Mouse (Mus musculus) CD4-positive naive resting alpha-beta T cell, adult 57 days (primary cell): ENCODE results near the gene Pold1. TPM values are rescaled to one million over a fixed set of nuclear protein-coding genes. Genes with fewer than 3 reads are reported as not detected.

ENCODE experiments used
- total RNA-seq: library from RNA; stranded (reverse); gene quantifications from one replicate; pipeline ENCODE4 v1.2.4, GENCODE M21; 2023

Pold1 gene
- total RNA-seq, result 38.5 TPM

GRCm38 (mm10) chr7:44548497-44549087, at the start of gene Pold1:
Gene Pold1, minus strand, starts transcription at chr7:44548849.

GRCm38 (mm10) chr7:44590402-44591347, 42.0 kb upstream of the Pold1 start, which contains the start of gene Kcnc3:
Gene Kcnc3, plus strand, starts transcription at chr7:44590664.

GRCm38 (mm10) chr7:44572213-44572701, 23.6 kb upstream of the Pold1 start, which contains the start of gene Napsa:
Gene Napsa, plus strand, starts transcription at chr7:44572380.

GRCm38 (mm10) chr7:44553826-44554225, 5.2 kb upstream of the Pold1 start, which contains the start of gene Nr1h2:
Gene Nr1h2, minus strand, starts transcription at chr7:44553951.

GRCm38 (mm10) chr7:44531946-44532732, 16.5 kb downstream of the Pold1 start, which contains the start of gene Spib:
Gene Spib, minus strand, starts transcription at chr7:44532071.

GRCm38 (mm10) chr7:44524502-44524901, 24.1 kb downstream of the Pold1 start, which contains the start of gene Mybpc2:
Gene Mybpc2, minus strand, starts transcription at chr7:44524656.

GRCm38 (mm10) chr7:44495992-44496770, 52.5 kb downstream of the Pold1 start, which contains the start of the genes Emc10 and Fam71e1:
Gene Emc10, minus strand, starts transcription at chr7:44496529.
Gene Fam71e1, plus strand, starts transcription at chr7:44496581.

Other genes with a start within 250 kb of the Pold1 start
- 1.5 TPM for gene Clec11a, start 241.9 kb downstream of the Pold1 start, total RNA-seq
- 1.8 TPM for gene Shank1, start 238.6 kb downstream of the Pold1 start, total RNA-seq
- gene Syt3, start 164.7 kb downstream of the Pold1 start, total RNA-seq, result 0.83 TPM
- not detected for gene 1700008O03Rik, start 163.0 kb downstream of the Pold1 start, total RNA-seq
- gene Lrrc4b, start 119.8 kb downstream of the Pold1 start, total RNA-seq, result not detected
- gene Aspdh, start 83.5 kb downstream of the Pold1 start, total RNA-seq, result not detected
- gene Josd2, start 80.9 kb downstream of the Pold1 start, total RNA-seq, result 62.3 TPM
- 84.1 TPM for gene Emc10, start 52.3 kb downstream of the Pold1 start, total RNA-seq
- 6.6 TPM for gene Fam71e1, start 52.3 kb downstream of the Pold1 start, total RNA-seq
- gene Mybpc2, start 24.2 kb downstream of the Pold1 start, total RNA-seq, result 0.56 TPM
- gene Spib, start 16.8 kb downstream of the Pold1 start, total RNA-seq, result 15.9 TPM
- 315 TPM for gene Nr1h2, start 5.1 kb upstream of the Pold1 start, total RNA-seq
- gene Napsa, start 23.5 kb upstream of the Pold1 start, total RNA-seq, result 21.3 TPM
- gene Kcnc3, start 41.8 kb upstream of the Pold1 start, total RNA-seq, result 1.6 TPM
- 0.35 TPM for gene Myh14, start 122.0 kb upstream of the Pold1 start, total RNA-seq
- gene Izumo2, start 159.9 kb upstream of the Pold1 start, total RNA-seq, result not detected
- gene Vrk3, start 199.6 kb upstream of the Pold1 start, total RNA-seq, result 99.4 TPM
- gene Zfp473, start 202.2 kb upstream of the Pold1 start, total RNA-seq, result 0.86 TPM